Mouse (Mus musculus): ENCODE results near the gene Zfp398. TPM values are rescaled to one million over a fixed set of nuclear protein-coding genes. Genes with fewer than 3 reads are reported as not detected.
"Not testable (repeated sequence)": the region's sequence is repeated elsewhere in the genome, so short reads cannot be mapped to it uniquely, and the experiment has no call there.

The Zfp398 gene
- polyA plus RNA-seq, 1 experiment from 2014 or later: 17.5 TPM

- 1% methylated on average over 64 of the region's 64 CpGs for WGBS
These were observed 5.1 kb upstream of the Zfp398 start, which contains the start of gene Zfp786 for GRCm38 (mm10) chr6:47830104-47831078. TSS of gene Zfp786 (minus strand) at chr6:47830867.

GRCm38 (mm10) chr6:47832220-47832619 lies 3.2 kb upstream of the Zfp398 start:
- Histone ChIP-seq H3K4me3 (no peak overlapping the region), H3K27ac (replicated peaks) (no peak overlapping the region), H3K9ac (replicated peaks) (no peak overlapping the region), H3K9me3 (no peaks in the 10 kb centered on the region), H3K36me3 (no peaks in the 10 kb centered on the region), H3K4me1 (peaks cover 22% of the 10 kb centered on the region), H3K27me3 (no peaks in the 10 kb centered on the region), H3K4me2 (replicated peaks) (no peak overlapping the region)
- WGBS: 92% methylated on average over 1 of the region's 1 CpGs
- ATAC-seq (replicated peaks): no peak

More at GRCm38 (mm10) chr6:47830104-47831078, 5.1 kb upstream of the Zfp398 start, which contains the start of gene Zfp786:
- peak within 1 kb of the TSS; percentile 94 for H3K27ac ChIP-seq (replicated peaks)
- H3K27me3 ChIP-seq: no peaks in the 10 kb centered on the region
- H3K9ac ChIP-seq (replicated peaks): peak within 1 kb of the TSS; percentile 97
- 0 out of 2 replicates have a peak, but pooled peaks cover 4% of the 10 kb centered on the region for H3K36me3 ChIP-seq
- no peaks in the 10 kb centered on the region for H3K9me3 ChIP-seq
- ATAC-seq (replicated peaks): peak; percentile 92
- peak within 1 kb of the TSS; percentile 34 for H3K4me2 ChIP-seq (replicated peaks)
- peak within 1 kb of the TSS; percentile 88 for H3K4me3 ChIP-seq
- peaks cover 15% of the 10 kb centered on the region for H3K4me1 ChIP-seq

DNA sequence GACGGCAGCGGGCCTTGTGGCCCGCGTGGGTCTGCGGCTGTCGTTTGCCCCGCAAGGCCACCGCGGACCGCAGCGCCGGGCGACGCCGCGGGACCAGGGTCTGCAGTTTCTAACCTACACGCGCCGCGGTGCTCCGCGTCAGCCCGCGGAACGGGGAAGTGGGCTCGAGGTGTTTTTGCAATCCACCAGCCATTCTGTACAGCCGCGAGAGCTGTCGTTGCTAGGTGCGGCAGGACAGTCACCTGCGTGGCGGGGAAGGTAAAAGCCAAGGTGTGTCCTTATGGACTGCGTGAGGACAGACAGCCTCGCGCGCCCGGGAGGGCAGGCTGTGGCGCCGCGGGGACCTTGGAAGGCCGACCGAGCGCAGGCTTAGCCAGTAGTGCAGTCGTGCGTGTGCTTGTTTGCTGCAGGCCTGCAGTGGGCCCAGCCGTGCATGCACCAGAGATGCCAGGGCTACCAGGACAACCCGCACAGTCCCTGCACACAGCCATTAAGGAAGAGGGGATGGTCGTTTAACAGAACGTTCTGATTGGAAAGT lies 592 bp downstream of the Zfp398 start:
- Histone ChIP-seq H3K9ac (replicated peaks) (peak overlapping the region; percentile 94), H3K36me3 (no peaks in the 10 kb centered on the region), H3K4me1 (peaks cover 15% of the 10 kb centered on the region), H3K27me3 (no peaks in the 10 kb centered on the region), H3K4me2 (replicated peaks) (peak overlapping the region; percentile 68), H3K4me3 (peak overlapping the region; percentile 98), H3K9me3 (no peaks in the 10 kb centered on the region), H3K27ac (replicated peaks) (peak overlapping the region; percentile 96)
- under 1% methylated on average over 48 of the region's 49 CpGs for WGBS
- ATAC-seq (replicated peaks): peak; percentile 82

DNA sequence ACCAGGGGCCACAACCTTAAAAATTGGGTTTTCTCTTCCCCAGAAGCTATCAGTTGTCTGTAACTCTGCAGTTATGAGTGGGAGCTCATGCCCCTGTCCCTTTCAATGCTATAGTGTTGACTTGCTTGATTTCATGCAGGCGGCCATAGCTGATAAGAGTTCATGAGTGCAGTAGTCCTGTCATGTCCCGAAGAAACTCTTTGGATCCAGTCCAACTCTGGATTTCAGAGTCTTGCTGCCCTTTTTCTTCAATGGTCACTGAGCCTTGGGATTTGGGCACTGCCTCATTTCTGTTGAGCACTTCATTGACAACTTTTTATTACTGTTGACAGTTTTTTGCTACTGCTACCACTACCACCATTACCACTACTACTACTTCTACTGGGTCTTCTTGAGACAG lies 2.2 kb downstream of the Zfp398 start:
- Histone ChIP-seq H3K27ac (replicated peaks) (no peak overlapping the region), H3K4me2 (replicated peaks) (no peak overlapping the region), H3K4me3 (no peak overlapping the region), H3K9me3 (no peaks in the 10 kb centered on the region), H3K4me1 (peaks cover 15% of the 10 kb centered on the region), H3K36me3 (peaks cover 5% of the 10 kb centered on the region; the same call in 1 of the 2 replicates), H3K27me3 (no peaks in the 10 kb centered on the region), H3K9ac (replicated peaks) (no peak overlapping the region)
- 85% methylated on average over 2 of the region's 2 CpGs for WGBS
- no peak for ATAC-seq (replicated peaks)

DNA sequence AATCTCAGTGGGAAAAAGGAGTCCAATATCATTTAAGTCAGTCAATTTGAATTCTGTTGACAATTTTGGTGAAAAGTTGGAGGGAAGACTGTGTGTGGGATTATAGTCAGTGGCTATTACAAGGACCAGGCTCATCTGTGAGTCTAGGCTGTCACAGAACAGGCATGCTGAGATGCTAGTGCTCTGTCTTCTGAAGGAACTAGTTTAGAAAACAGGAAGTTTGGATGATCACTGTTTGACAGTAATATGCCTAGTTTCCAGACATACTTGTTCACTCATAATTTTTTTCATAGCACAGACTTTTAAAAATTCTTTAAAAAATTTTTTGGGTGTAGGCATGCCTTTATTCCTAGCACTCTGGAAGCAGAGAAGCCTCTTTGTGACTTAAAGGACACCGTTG lies 5.6 kb downstream of the Zfp398 start:
- H3K4me3 ChIP-seq: no peak overlapping the region
- H3K27ac ChIP-seq (replicated peaks): no peak overlapping the region
- no peaks in the 10 kb centered on the region for H3K27me3 ChIP-seq
- H3K9ac ChIP-seq (replicated peaks): no peak overlapping the region
- H3K4me2 ChIP-seq (replicated peaks): no peak overlapping the region
- WGBS: 95% methylated on average over 1 of the region's 1 CpGs
- ATAC-seq (replicated peaks): no peak
- peaks cover 5% of the 10 kb centered on the region; the same call in 1 of the 2 replicates for H3K36me3 ChIP-seq
- H3K4me1 ChIP-seq: peaks cover 15% of the 10 kb centered on the region
- H3K9me3 ChIP-seq: no peaks in the 10 kb centered on the region

DNA sequence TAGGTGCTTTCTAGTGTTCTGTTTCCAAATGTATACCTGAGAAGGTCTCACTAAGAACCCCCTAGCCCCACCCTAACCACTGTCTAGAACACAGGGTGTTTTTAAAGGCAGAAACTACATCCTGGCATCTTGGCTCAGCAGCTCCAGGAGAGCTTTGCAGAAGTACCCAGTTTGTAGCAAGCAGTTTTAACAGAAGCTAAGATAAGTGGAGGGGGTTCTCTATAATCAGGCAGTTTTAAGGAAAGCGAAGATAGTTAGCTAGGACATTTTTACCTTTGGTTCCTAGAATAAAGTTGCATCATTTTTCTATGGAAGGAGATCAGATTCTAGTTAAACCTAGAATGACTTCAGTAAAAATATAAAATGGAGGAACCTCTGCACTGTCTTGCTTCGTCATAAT lies 6.4 kb downstream of the Zfp398 start:
- Histone ChIP-seq H3K9ac (replicated peaks) (no peak overlapping the region), H3K27me3 (no peaks in the 10 kb centered on the region), H3K27ac (replicated peaks) (no peak overlapping the region), H3K4me3 (no peak overlapping the region), H3K9me3 (no peaks in the 10 kb centered on the region), H3K4me2 (replicated peaks) (no peak overlapping the region), H3K36me3 (peaks cover 8% of the 10 kb centered on the region; the same call in 1 of the 2 replicates), H3K4me1 (peaks cover 11% of the 10 kb centered on the region)
- no peak for ATAC-seq (replicated peaks)
- WGBS: 98% methylated on average over 2 of the region's 2 CpGs

GRCm38 (mm10) chr6:47842337-47842736 lies 6.9 kb downstream of the Zfp398 start:
- Histone ChIP-seq H3K4me2 (replicated peaks) (no peak overlapping the region), H3K4me1 (peaks cover 7% of the 10 kb centered on the region), H3K36me3 (peaks cover 11% of the 10 kb centered on the region), H3K9ac (replicated peaks) (no peak overlapping the region), H3K27ac (replicated peaks) (no peak overlapping the region), H3K4me3 (no peak overlapping the region), H3K27me3 (no peaks in the 10 kb centered on the region), H3K9me3 (no peaks in the 10 kb centered on the region)
- no peak for ATAC-seq (replicated peaks)
- WGBS: 88% methylated on average over 1 of the region's 1 CpGs

GRCm38 (mm10) chr6:47845779-47846178 lies 10.3 kb downstream of the Zfp398 start:
- H3K4me3 ChIP-seq: no peak overlapping the region
- H3K36me3 ChIP-seq: peaks cover 12% of the 10 kb centered on the region
- H3K4me2 ChIP-seq (replicated peaks): no peak overlapping the region
- ATAC-seq (replicated peaks): no peak
- no peak overlapping the region for H3K9ac ChIP-seq (replicated peaks)
- H3K9me3 ChIP-seq: no peaks in the 10 kb centered on the region
- no peak overlapping the region for H3K27ac ChIP-seq (replicated peaks)
- H3K4me1 ChIP-seq: no peaks in the 10 kb centered on the region
- no peaks in the 10 kb centered on the region for H3K27me3 ChIP-seq

GRCm38 (mm10) chr6:47857241-47857640 lies 21.8 kb downstream of the Zfp398 start:
- Histone ChIP-seq H3K4me3 (no peak overlapping the region), H3K9me3 (no peaks in the 10 kb centered on the region), H3K4me1 (no peaks in the 10 kb centered on the region), H3K27me3 (no peaks in the 10 kb centered on the region), H3K9ac (replicated peaks) (no peak overlapping the region), H3K4me2 (replicated peaks) (no peak overlapping the region), H3K36me3 (peaks cover 39% of the 10 kb centered on the region), H3K27ac (replicated peaks) (no peak overlapping the region)
- WGBS: 91% methylated on average over 6 of the region's 6 CpGs
- no peak for ATAC-seq (replicated peaks)

GRCm38 (mm10) chr6:47857729-47858128 lies 22.3 kb downstream of the Zfp398 start:
- not testable (repeated sequence) for H3K4me3 ChIP-seq; H3K9ac ChIP-seq (replicated peaks); H3K4me1 ChIP-seq; H3K27me3 ChIP-seq; ATAC-seq (replicated peaks); H3K4me2 ChIP-seq (replicated peaks); H3K9me3 ChIP-seq; H3K27ac ChIP-seq (replicated peaks)
- WGBS: 87% methylated on average over 3 of the region's 3 CpGs
- H3K36me3 ChIP-seq: peaks cover 44% of the 10 kb centered on the region

GRCm38 (mm10) chr6:47872266-47872665 lies 36.8 kb downstream of the Zfp398 start:
- Histone ChIP-seq H3K4me1 (no peaks in the 10 kb centered on the region), H3K27ac (replicated peaks) (no peak overlapping the region)

DNA sequence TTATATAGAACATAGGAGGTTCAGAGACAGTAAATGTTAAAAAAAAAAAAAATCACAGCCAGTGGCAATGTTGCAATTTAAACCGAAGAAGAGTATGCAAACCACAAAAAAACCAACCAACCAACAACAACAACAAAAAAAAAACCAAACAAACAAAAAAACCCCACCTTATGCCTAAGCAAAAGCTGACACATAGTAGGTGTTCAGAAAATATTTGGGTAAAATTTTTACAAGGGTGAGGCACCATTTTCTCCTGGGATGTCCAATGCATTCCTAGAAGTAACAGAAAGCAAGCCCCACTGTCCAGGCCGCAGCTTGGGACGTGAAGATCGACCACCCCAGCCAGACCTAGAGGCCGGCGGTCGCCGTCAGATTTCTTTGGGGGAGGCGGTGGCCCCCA lies 41.6 kb downstream of the Zfp398 start, which contains the start of gene Zfp282:
Zfp282 (plus strand) TSS at position 147 of the 400 bp plus-strand sequence.
- peak within 1 kb of the TSS; percentile 99 for H3K9ac ChIP-seq (replicated peaks)
- peaks cover 21% of the 10 kb centered on the region for H3K4me1 ChIP-seq
- peak within 1 kb of the TSS; percentile 98 for H3K27ac ChIP-seq (replicated peaks)
- H3K4me2 ChIP-seq (replicated peaks): peak within 1 kb of the TSS; percentile 78
- no peaks in the 10 kb centered on the region for H3K9me3 ChIP-seq
- ATAC-seq (replicated peaks): no peak
- H3K4me3 ChIP-seq: peak within 1 kb of the TSS; percentile 100
- H3K27me3 ChIP-seq: no peaks in the 10 kb centered on the region
- peaks cover 18% of the 10 kb centered on the region for H3K36me3 ChIP-seq
- WGBS: 7% methylated on average over 9 of the region's 9 CpGs

More at GRCm38 (mm10) chr6:47872266-47872665, 36.8 kb downstream of the Zfp398 start:
- Histone ChIP-seq H3K36me3 (peaks cover 10% of the 10 kb centered on the region), H3K27me3 (no peaks in the 10 kb centered on the region), H3K4me3 (no peak overlapping the region), H3K9me3 (no peaks in the 10 kb centered on the region), H3K9ac (replicated peaks) (no peak overlapping the region), H3K4me2 (replicated peaks) (no peak overlapping the region)
- WGBS: 89% methylated on average over 5 of the region's 5 CpGs
- no peak for ATAC-seq (replicated peaks)

All from forebrain, embryonic 15.5 days (tissue).